Mouse (Mus musculus) fibroblast of lung, adult 2 months (primary cell): Measurements from ENCODE around the gene Sval3.

Experiments
- DNase-seq: peaks from one replicate; pipeline ENCODE4 v3.0.0-alpha.2; 2011; ENCODE audit warnings: low read depth

Gene Sval3

GRCm38 (mm10) chr6:41967840-41968239, at the start of gene Sval3:
Sval3 (plus strand) TSS chr6:41968140.
- no peak for DNase-seq

- DNase-seq = no peak
These were observed 16.6 kb upstream of the Sval3 start, which contains the start of gene Sval1 for GRCm38 (mm10) chr6:41951330-41951729. Sval1 (plus strand) TSS chr6:41951630.
